Mouse (Mus musculus) CH12.LX (cell line): ENCODE data around the gene Rora. TPM values are rescaled to one million over a fixed set of nuclear protein-coding genes. Genes with fewer than 3 reads are reported as not detected.

ENCODE experiments used
- DNase-seq: peaks from one replicate; pipeline ENCODE4 v3.0.0-alpha.2; 2013; ENCODE audit errors: extremely low read depth
- H3K27ac ChIP-seq: 2 replicates; pipeline ENCODE4 v1.5.1; 2012; ENCODE audit warnings: low read depth, mild to moderate bottlenecking, control low read depth, moderate library complexity; ENCODE audit not compliant: insufficient read depth
- H3K27me3 ChIP-seq: replicated peaks from 2 replicates; pipeline ENCODE3; 2012; ENCODE audit warnings: inconsistent platforms
- H3K36me3 ChIP-seq, 2 experiments: replicated peaks in 1 of 2; 2 replicates each; pipeline versions ENCODE3 to v1.6.1; 2012; ENCODE audit warnings: inconsistent platforms in 1 of 2, low read length in 1 of 2, mild to moderate bottlenecking in 1 of 2, mixed read lengths in 1 of 2, moderate library complexity in 1 of 2; ENCODE audit not compliant: control insufficient read depth in 1 of 2, insufficient read depth in 1 of 2
- H3K4me1 ChIP-seq, 2 experiments: 2 replicates each; pipeline ENCODE4 v1.6.1; 2012; ENCODE audit warnings: inconsistent platforms in 1 of 2, moderate library complexity in 1 of 2; ENCODE audit not compliant: insufficient read depth in 2 of 2, control insufficient read depth in 1 of 2
- H3K4me2 ChIP-seq: 2 replicates; pipeline ENCODE4 v1.6.1; 2012; ENCODE audit warnings: low read depth, mild to moderate bottlenecking, control low read depth; ENCODE audit not compliant: poor library complexity, insufficient read depth, severe bottlenecking
- H3K4me3 ChIP-seq, 3 experiments: fragments of 150-350 bp in 1 of 3; sonication (generic) in 1 of 3; replicated peaks in 1 of 3; 2 replicates each; pipeline versions ENCODE3 to v1.5.1; 2011 to 2012; ENCODE audit warnings: low read depth in 2 of 3, low read length in 2 of 3, mild to moderate bottlenecking in 2 of 3, moderate library complexity in 2 of 3, control low read depth in 1 of 3, improper control_type of control experiment in 1 of 3, inconsistent platforms in 1 of 3, mixed read lengths in 1 of 3; ENCODE audit not compliant: poor library complexity in 1 of 3
- H3K79me2 ChIP-seq: replicated peaks from 2 replicates; pipeline ENCODE4 v1.6.1; 2012; ENCODE audit warnings: mild to moderate bottlenecking, moderate library complexity; ENCODE audit not compliant: control insufficient read depth, poor library complexity, insufficient read depth, severe bottlenecking; ENCODE audit errors: extremely low read depth
- H3K9ac ChIP-seq: 2 replicates; pipeline ENCODE4 v1.6.1; 2012; ENCODE audit warnings: low read depth, mild to moderate bottlenecking, control low read depth, moderate library complexity; ENCODE audit not compliant: insufficient read depth
- H3K9me3 ChIP-seq: replicated peaks from 2 replicates; pipeline ENCODE3; 2012; ENCODE audit warnings: low read length, inconsistent platforms, mixed read lengths
- BHLHE40 ChIP-seq: IDR thresholded peaks from 2 replicates; pipeline ENCODE4 v1.6.1; 2011; ENCODE audit warnings: mild to moderate bottlenecking, low read depth, low read length, improper control_type of control experiment
- CHD1 ChIP-seq: IDR thresholded peaks from 2 replicates; pipeline ENCODE4 v1.6.1; 2012; ENCODE audit warnings: low read depth, low read length, improper control_type of control experiment, inconsistent platforms
- CHD2 ChIP-seq: IDR thresholded peaks from 2 replicates; pipeline ENCODE4 v1.6.1; 2011; ENCODE audit warnings: low read length, improper control_type of control experiment
- CTCF ChIP-seq, 2 experiments: IDR thresholded peaks in 1 of 2; conservative IDR thresholded peaks in 1 of 2; 2 replicates each; pipeline ENCODE4 v1.5.1; 2011 to 2012; ENCODE audit warnings: low read depth in 2 of 2, low read length in 2 of 2, improper control_type of control experiment in 1 of 2, inconsistent platforms in 1 of 2, mild to moderate bottlenecking in 1 of 2, moderate library complexity in 1 of 2
- ELF1 ChIP-seq: IDR thresholded peaks from 2 replicates; pipeline ENCODE4 v1.6.1; 2014; ENCODE audit warnings: low read depth, mild to moderate bottlenecking, inconsistent platforms, low read length, improper control_type of control experiment
- EP300 ChIP-seq: IDR thresholded peaks from 2 replicates; pipeline ENCODE4 v1.6.1; 2011; ENCODE audit warnings: low read length, improper control_type of control experiment
- ETS1 ChIP-seq: conservative IDR thresholded peaks from 2 replicates; pipeline ENCODE4 v1.6.1; 2012; ENCODE audit warnings: low read depth, mild to moderate bottlenecking, inconsistent platforms, low read length, improper control_type of control experiment, moderate library complexity
- GABPA ChIP-seq: IDR thresholded peaks from 2 replicates; pipeline ENCODE4 v1.6.1; 2012; ENCODE audit warnings: low read depth, low read length, improper control_type of control experiment, inconsistent platforms; ENCODE audit not compliant: insufficient replicate concordance
- IRF4 ChIP-seq: IDR thresholded peaks from 2 replicates; pipeline ENCODE4 v1.6.1; 2014; ENCODE audit warnings: low read depth, mild to moderate bottlenecking, inconsistent platforms, low read length, improper control_type of control experiment
- JUND ChIP-seq: conservative IDR thresholded peaks from 2 replicates; pipeline ENCODE4 v1.6.1; 2011; ENCODE audit warnings: low read depth, low read length, improper control_type of control experiment
- MAFK ChIP-seq: IDR thresholded peaks from 2 replicates; pipeline ENCODE4 v1.6.1; 2011; ENCODE audit warnings: low read length, improper control_type of control experiment; ENCODE audit not compliant: insufficient replicate concordance
- MAX ChIP-seq: IDR thresholded peaks from 2 replicates; pipeline ENCODE4 v1.6.1; 2011; ENCODE audit warnings: low read length, improper control_type of control experiment
- MAZ ChIP-seq: IDR thresholded peaks from 2 replicates; pipeline ENCODE4 v1.6.1; 2012; ENCODE audit warnings: low read depth, mild to moderate bottlenecking, inconsistent platforms, low read length, improper control_type of control experiment, moderate library complexity
- MYC ChIP-seq: IDR thresholded peaks from 2 replicates; pipeline ENCODE4 v1.6.1; 2011; ENCODE audit warnings: low read depth, mild to moderate bottlenecking, improper control_type of control experiment, low read length
- NELFE ChIP-seq: IDR thresholded peaks from 2 replicates; pipeline ENCODE4 v1.6.1; 2011; ENCODE audit warnings: low read depth, low read length, improper control_type of control experiment
- PAX5 ChIP-seq: IDR thresholded peaks from 2 replicates; pipeline ENCODE4 v1.6.1; 2012; ENCODE audit warnings: low read length, inconsistent platforms, mixed read lengths
- POLR2A ChIP-seq: IDR thresholded peaks from 2 replicates; pipeline ENCODE4 v1.6.1; 2011; ENCODE audit warnings: low read depth, mild to moderate bottlenecking, improper control_type of control experiment, low read length
- POLR2AphosphoS2 ChIP-seq: IDR thresholded peaks from 2 replicates; pipeline ENCODE4 v1.6.1; 2011; ENCODE audit warnings: low read depth, low read length, improper control_type of control experiment
- RCOR1 ChIP-seq: conservative IDR thresholded peaks from 2 replicates; pipeline ENCODE4 v1.6.1; 2012; ENCODE audit warnings: low read depth, mild to moderate bottlenecking, inconsistent platforms, low read length, improper control_type of control experiment
- SIN3A ChIP-seq: IDR thresholded peaks from 2 replicates; pipeline ENCODE4 v1.6.1; 2012; ENCODE audit warnings: low read length, improper control_type of control experiment, inconsistent platforms
- SMC3 ChIP-seq: IDR thresholded peaks from 2 replicates; pipeline ENCODE4 v1.6.1; 2011; ENCODE audit warnings: low read depth, low read length, improper control_type of control experiment
- TBP ChIP-seq: conservative IDR thresholded peaks from 2 replicates; pipeline ENCODE4 v1.6.1; 2011; ENCODE audit warnings: low read depth, low read length, improper control_type of control experiment
- TCF12 ChIP-seq: IDR thresholded peaks from 2 replicates; pipeline ENCODE4 v1.6.1; 2014; ENCODE audit warnings: low read depth, mild to moderate bottlenecking, inconsistent platforms, low read length, improper control_type of control experiment
- UBTF ChIP-seq: IDR thresholded peaks from 2 replicates; pipeline ENCODE4 v1.6.1; 2012; ENCODE audit warnings: low read depth, mild to moderate bottlenecking, inconsistent platforms, low read length, improper control_type of control experiment, moderate library complexity
- USF2 ChIP-seq: conservative IDR thresholded peaks from 2 replicates; pipeline ENCODE4 v1.6.1; 2011; ENCODE audit warnings: low read depth, low read length, improper control_type of control experiment
- ZKSCAN1 ChIP-seq: IDR thresholded peaks from 2 replicates; pipeline ENCODE4 v1.6.1; 2012; ENCODE audit warnings: low read depth, inconsistent platforms, low read length, improper control_type of control experiment, borderline replicate concordance
- ZMIZ1 ChIP-seq: IDR thresholded peaks from 2 replicates; pipeline ENCODE4 v1.6.1; 2012; ENCODE audit warnings: low read depth, mild to moderate bottlenecking, inconsistent platforms, low read length, improper control_type of control experiment
- dilution Hi-C: fragments of 300-500 bp; cut with MboI; formaldehyde crosslinking; loops from 2 replicates; pipeline ENCODE4 v1.14.3; 2020; ENCODE audit warnings: low sequenced_read_pairs; ENCODE audit not compliant: extremely low pct_unique_long_range_greater_than_20kb, extremely low pct_ligation_motif_present
- in situ Hi-C: fragments of 300-500 bp; cut with MboI; formaldehyde crosslinking; loops from 3 replicates; pipeline ENCODE4 v1.14.3; 2019; ENCODE audit warnings: low sequenced_read_pairs, low pct_ligation_motif_present, low pct_unique_long_range_greater_than_20kb, mixed read lengths
- polyA plus RNA-seq: library from polyadenylated mRNA; unstranded; fragments of >175 nt; gene quantifications from 2 replicates; pipeline ENCODE4 v1.2.1, GENCODE M21; 2012; ENCODE audit warnings: low read depth; ENCODE audit not compliant: insufficient read length
- total RNA-seq, 2 experiments: library from RNA; depleted of rRNA; stranded (reverse); fragments of 300-350 nt in 1 of 2; fragments of >200 nt in 1 of 2; gene quantifications; 2 replicates each; pipeline ENCODE4 v1.2.3; 2012 to 2014

The Rora gene
- total and polyA plus RNA-seq, 3 experiments, result 0.36 to 0.66 (median 0.64) TPM

DNA sequence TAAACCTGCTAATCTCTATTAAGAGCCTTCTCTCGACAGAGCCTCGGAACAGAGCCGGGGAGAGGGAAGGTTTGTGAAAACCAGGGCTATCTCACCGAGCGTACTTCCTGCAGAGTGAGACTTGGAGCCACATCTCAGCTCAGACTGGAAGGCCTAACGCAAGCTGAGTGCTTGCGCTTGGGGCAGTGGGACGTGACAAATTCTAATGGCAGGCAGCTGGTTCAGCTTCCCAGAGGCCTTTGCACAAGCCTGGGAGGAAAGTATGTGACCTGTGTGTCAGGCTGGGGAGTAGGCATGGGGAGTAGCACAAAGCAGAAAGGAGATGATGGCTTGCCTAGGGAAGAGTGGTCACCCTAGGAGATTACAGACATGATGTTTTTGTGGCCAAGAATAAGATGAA is 55.6 kb downstream of the Rora start:
- H3K4me3 ChIP-seq, result no peak overlapping the region
- H3K36me3 ChIP-seq, result no peaks in the 10 kb centered on the region
- H3K4me2 ChIP-seq, result no peak overlapping the region
- peaks cover 71% of the 10 kb centered on the region for H3K9me3 ChIP-seq
- no peaks in the 10 kb centered on the region for H3K4me1 ChIP-seq
- no peak overlapping the region for H3K27ac ChIP-seq
- H3K27me3 ChIP-seq, result no peaks in the 10 kb centered on the region
- H3K9ac ChIP-seq, result no peak overlapping the region
- H3K79me2 ChIP-seq, result no peaks in the 10 kb centered on the region
- in situ Hi-C loops, result no loop called here
- no peak for DNase-seq
- TF ChIP-seq USF2, result no peak
- TF ChIP-seq RCOR1, result no peak
- TF ChIP-seq CHD1, result no peak
- no peak for TF ChIP-seq TCF12
- TF ChIP-seq IRF4, result no peak
- no peak for TF ChIP-seq GABPA
- no peak for TF ChIP-seq POLR2AphosphoS2
- no peak for TF ChIP-seq EP300
- no peak for TF ChIP-seq UBTF
- no peak for TF ChIP-seq ELF1
- TF ChIP-seq MYC, result no peak
- no peak for TF ChIP-seq POLR2A
- TF ChIP-seq CTCF (conservative IDR thresholded peaks at IDR 0.05 in 1 of 2, IDR thresholded peaks at IDR 0.05 in 1 of 2; ENCODE audit: low read depth in 2 of 2, low read length in 2 of 2), result no peak
- TF ChIP-seq NELFE, result no peak
- no peak for TF ChIP-seq PAX5
- no peak for TF ChIP-seq MAZ
- no peak for TF ChIP-seq TBP
- TF ChIP-seq ZKSCAN1, result no peak
- no peak for TF ChIP-seq MAFK
- dilution Hi-C loops, result no loop called here

GRCm38 (mm10) chr9:68710893-68711654 is 57.5 kb downstream of the Rora start:
- no peak for DNase-seq
- Histone ChIP-seq H3K9me3 (peaks cover 75% of the 10 kb centered on the region), H3K27me3 (no peaks in the 10 kb centered on the region), H3K9ac (no peak overlapping the region), H3K79me2 (no peaks in the 10 kb centered on the region), H3K27ac (no peak overlapping the region), H3K4me2 (no peak overlapping the region), H3K4me1 (no peaks in the 10 kb centered on the region)
- dilution Hi-C loops, result no loop called here
- in situ Hi-C loops, result no loop called here
- TF ChIP-seq MAZ (no peak), EP300 (no peak), SIN3A (no peak), RCOR1 (no peak), MAX (no peak), TBP (no peak), GABPA (no peak), SMC3 (no peak), ELF1 (no peak), ZMIZ1 (no peak), JUND (no peak), MAFK (no peak), BHLHE40 (no peak), POLR2AphosphoS2 (no peak), IRF4 (no peak), USF2 (no peak), CHD1 (no peak), ETS1 (no peak), CHD2 (no peak)
- TF ChIP-seq, all 38 proteins: peak for 0
- no peak overlapping the region for H3K4me3 ChIP-seq
- no peaks in the 10 kb centered on the region for H3K36me3 ChIP-seq
